Mouse (Mus musculus) heart, postnatal 14 days (tissue): ENCODE results near the gene BC035044. TPM values are rescaled to one million over a fixed set of nuclear protein-coding genes. Genes with fewer than 3 reads are reported as not detected.
A peak's percentile ranks its signal among the peaks of the same experiment; 100 is the strongest.
"Not testable (repeated sequence)": the region's sequence is repeated elsewhere in the genome, so short reads cannot be mapped to it uniquely, and the experiment has no call there.

Source experiments
- DNase-seq, 2 experiments: peaks; one replicate each; pipeline ENCODE4 v3.0.0; 2021 to 2022
- intact Hi-C: fragments of 180-260 bp; cut with DNase I; formaldehyde crosslinking; loops from one replicate; pipeline ENCODE4 v1.15.1; 2025
- microRNA-seq, 2 experiments: library from miRNA; unstranded; fragments of <30 nt; microRNA quantifications; one replicate each; pipeline ENCODE4 v1.2.0; 2021 to 2022
- total RNA-seq, 2 experiments: library from RNA; stranded (reverse); gene quantifications; 2 replicates each; pipeline ENCODE4 v1.2.3; 2021

BC035044 gene
- total RNA-seq, 2 experiments from 2014 or later: 0.45 to 0.93 TPM

DNA sequence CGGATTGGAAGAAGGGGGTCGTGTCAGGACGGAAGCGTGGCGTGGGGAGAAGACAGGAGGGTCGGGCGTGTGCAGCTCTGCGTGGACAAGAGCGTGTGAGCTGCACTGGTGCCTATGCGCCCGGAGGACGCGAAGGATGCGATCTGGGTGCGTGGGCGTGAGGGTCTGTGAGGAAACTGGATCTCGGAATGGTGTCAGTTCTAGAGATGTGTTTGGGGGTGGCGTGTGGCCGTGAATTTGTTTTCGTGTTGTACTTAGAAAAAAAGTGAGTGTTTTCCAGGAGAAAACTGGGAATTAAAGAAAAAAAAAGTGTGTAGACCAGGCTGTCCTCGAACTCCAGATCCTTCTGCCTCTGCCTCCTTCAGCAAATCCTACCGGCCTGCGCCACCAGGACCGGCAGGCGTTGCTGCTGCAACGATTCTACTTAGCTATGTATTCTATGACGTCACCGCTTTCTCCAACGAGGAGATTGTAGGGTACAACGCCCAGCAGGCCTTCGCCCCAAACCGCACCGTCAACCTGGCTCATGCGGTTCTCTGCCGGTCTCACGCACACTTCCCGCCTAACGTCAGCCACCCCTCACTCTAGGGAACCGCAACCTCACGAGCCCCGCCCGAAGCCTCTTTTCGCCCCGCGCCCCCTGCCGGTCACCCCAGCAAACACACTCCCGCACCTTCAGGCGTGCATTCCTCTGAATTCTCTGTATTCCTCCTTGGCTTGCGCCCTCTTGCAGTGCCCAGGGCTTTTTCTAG lies 91.6 kb downstream of the BC035044 start:
- peak; percentile 79 to 87 for DNase-seq
- intact Hi-C loops: not testable (repeated sequence)

Small RNA genes lying within 50 kb of the gene (microRNA-seq; reads per million reads assigned to microRNA genes)
- gene Gm27336: 0 reads per million in 2 experiments

Other genes with a start within 250 kb of the BC035044 start
- gene Clec2h, start 228.7 kb downstream of the BC035044 start, total RNA-seq: under 1 TPM; 0.22 to 0.60 TPM
- gene Klrb1, start 168.1 kb downstream of the BC035044 start, total RNA-seq: not detected
- gene Klrb1c, start 101.9 kb downstream of the BC035044 start, total RNA-seq: under 1 TPM in 1 of 2 experiments, not detected in 1; 0.12 TPM
- not detected for gene Gm44511, start 64.8 kb downstream of the BC035044 start, total RNA-seq
- gene Klrb1b, start 64.8 kb downstream of the BC035044 start, total RNA-seq: under 1 TPM in 1 of 2 experiments, not detected in 1; 0.17 TPM
- gene Clec2i, start 3.5 kb downstream of the BC035044 start, total RNA-seq: under 1 TPM; 0.19 to 0.68 TPM
- gene Clec2g, start 43.3 kb upstream of the BC035044 start, total RNA-seq: 1 to 10 TPM; 2.7 to 3.4 TPM
- gene Klrb1f, start 154.8 kb upstream of the BC035044 start, total RNA-seq: under 1 TPM in 1 of 2 experiments, not detected in 1; 0.17 TPM
- under 1 TPM in 1 of 2 experiments, not detected in 1; 0.17 TPM for gene Clec2e, start 209.8 kb upstream of the BC035044 start, total RNA-seq